Mouse (Mus musculus): ENCODE measurements around the gene Pgm2. TPM values are rescaled to one million over a fixed set of nuclear protein-coding genes. Genes with fewer than 3 reads are reported as not detected.

Gene Pgm2
- polyA plus RNA-seq, 1 experiment from 2014 or later = 18.9 TPM

Small RNAs within 50 kb of the gene (microRNA-seq; reads per million reads assigned to microRNA genes)
- gene Gm22395 = not detected
- gene Gm23967 = not detected

Other genes with a start within 250 kb of the Pgm2 start
- gene Rell1, start 124.1 kb upstream of the Pgm2 start, polyA plus RNA-seq (2015; fragmentation: Nextera tagmentation; extraction: Ambion mirVana) = 8.8 and 9.4 TPM in 2 replicates
- gene Tbc1d1, start 63.4 kb downstream of the Pgm2 start, polyA plus RNA-seq (2015; fragmentation: Nextera tagmentation; extraction: Ambion mirVana) = 10.9 and 12.3 TPM in 2 replicates

All from hindbrain, embryonic 16.5 days (tissue).